17 mouse cellular contexts compared by ENCODE assay signal in genomic region chr11:77355055-77355454, GRCm38 (mm10).
"Had no signal": no experiment of that assay in that cellular context is flagged by ENCODE, and none has a peak within 500 bp of the region (broad histone marks: within the 10 kb centered on the region; RNA-seq: fewer than 3 reads in every experiment).

No protein-coding gene starts in this region.

- H3K4me3 ChIP-seq: layer of hippocampus, adult 2 months; lung, embryonic 15.5 days; midbrain, embryonic 12.5 days; midbrain, embryonic 15.5 days; neural tube, embryonic 12.5 days; neural tube, embryonic 15.5 days; stomach, embryonic 15.5 days had no signal

- H3K27me3 ChIP-seq: lung, embryonic 15.5 days; midbrain, embryonic 12.5 days; midbrain, embryonic 15.5 days; neural tube, embryonic 12.5 days; neural tube, embryonic 15.5 days; stomach, embryonic 15.5 days had no signal

- H3K27ac ChIP-seq: layer of hippocampus, adult 2 months; liver, embryonic 14.5 days; lung, embryonic 15.5 days; macrophage; midbrain, embryonic 12.5 days; midbrain, embryonic 15.5 days; neural tube, embryonic 12.5 days; neural tube, embryonic 15.5 days; stomach, embryonic 15.5 days had no signal

- H3K9me3 ChIP-seq: lung, embryonic 15.5 days; midbrain, embryonic 12.5 days; midbrain, embryonic 15.5 days; neural tube, embryonic 12.5 days; neural tube, embryonic 15.5 days; stomach, embryonic 15.5 days had no signal

- H3K4me2 ChIP-seq: lung, embryonic 15.5 days; midbrain, embryonic 12.5 days; midbrain, embryonic 15.5 days; neural tube, embryonic 12.5 days; neural tube, embryonic 15.5 days; stomach, embryonic 15.5 days had no signal

- ATAC-seq: intestine, postnatal 0 days; midbrain, embryonic 15.5 days had no signal

- H3K36me3 ChIP-seq: lung, embryonic 15.5 days; midbrain, embryonic 12.5 days; midbrain, embryonic 15.5 days; neural tube, embryonic 12.5 days; neural tube, embryonic 15.5 days; stomach, embryonic 15.5 days had no signal

- H3K4me1 ChIP-seq: midbrain, embryonic 12.5 days; midbrain, embryonic 15.5 days; neural tube, embryonic 12.5 days; neural tube, embryonic 15.5 days; stomach, embryonic 15.5 days had no signal

- H3K9ac ChIP-seq: liver, embryonic 14.5 days; lung, embryonic 15.5 days; midbrain, embryonic 12.5 days; midbrain, embryonic 15.5 days; neural tube, embryonic 12.5 days; neural tube, embryonic 15.5 days; stomach, embryonic 15.5 days had no signal

- DNase-seq: kidney, adult 2 months; kidney, postnatal 10 days; layer of hippocampus, adult 9-11 months; lung, adult 18-20 months; right cerebral cortex, adult 18-20 months; right cerebral cortex, postnatal 14 days; thymus, postnatal 25 days had no signal
